Mouse (Mus musculus) forebrain, embryonic 14.5 days (tissue): ENCODE results near the gene Jagn1. TPM values are rescaled to one million over a fixed set of nuclear protein-coding genes. Genes with fewer than 3 reads are reported as not detected.
A peak's percentile ranks its signal among the peaks of the same experiment; 100 is the strongest.

Experiments used
- ATAC-seq: fragments of 200-750 bp; cut with Nextera tagmentation; 2 replicates; pipeline ENCODE4 v1.8.0; 2017; ENCODE audit warnings: mild to moderate bottlenecking, moderate library complexity
- DNase-seq: peaks from one replicate; pipeline ENCODE4 v3.0.0-alpha.2; 2015; ENCODE audit warnings: low spot score
- H3K27ac ChIP-seq: fragments of 300-500 bp; sonication (generic); 2 replicates; pipeline ENCODE4 v1.5.1; 2014; ENCODE audit warnings: low read depth, mild to moderate bottlenecking, control low read depth, low read length, moderate library complexity
- H3K27me3 ChIP-seq: fragments of 300-500 bp; sonication (generic); replicated peaks from 2 replicates; pipeline ENCODE4 v1.6.1; 2014; ENCODE audit warnings: low read length, control low read depth, mixed read lengths; ENCODE audit not compliant: control insufficient read depth, insufficient read depth
- H3K36me3 ChIP-seq: fragments of 300-500 bp; sonication (generic); 2 replicates; pipeline ENCODE4 v1.6.1; 2014; ENCODE audit warnings: low read length, control low read depth; ENCODE audit not compliant: control insufficient read depth, insufficient read depth
- H3K4me1 ChIP-seq: fragments of 300-500 bp; sonication (generic); 2 replicates; pipeline ENCODE4 v1.6.1; 2014; ENCODE audit warnings: antibody characterized with exemption, low read length, control low read depth; ENCODE audit not compliant: control insufficient read depth, insufficient read depth
- H3K4me2 ChIP-seq: fragments of 300-500 bp; sonication (generic); 2 replicates; pipeline ENCODE4 v1.6.1; 2014; ENCODE audit warnings: mild to moderate bottlenecking, control low read depth, low read length
- H3K4me3 ChIP-seq: fragments of 300-500 bp; sonication (generic); 2 replicates; pipeline ENCODE4 v1.5.1; 2014; ENCODE audit warnings: low read depth, low read length, control low read depth
- H3K9ac ChIP-seq: fragments of 300-500 bp; sonication (generic); 2 replicates; pipeline ENCODE4 v1.6.1; 2014; ENCODE audit warnings: mild to moderate bottlenecking, low read length, control low read depth, moderate library complexity
- H3K9me3 ChIP-seq: fragments of 300-500 bp; sonication (generic); replicated peaks from 2 replicates; pipeline ENCODE4 v1.6.1; 2016; ENCODE audit warnings: low read length, control low read depth, mixed read lengths; ENCODE audit not compliant: control insufficient read depth
- WGBS: fragments of 180-500 bp; shearing (Covaris S2); extraction: QIAGEN DNeasy Blood & Tissue Kit; methylation state at CpG from one replicate; pipeline ENCODE4 v1.1.7; 2014; 5-methylcytosine and 5-hydroxymethylcytosine counted together
- polyA plus RNA-seq: library from polyadenylated mRNA; unstranded; fragments of >200 nt; fragmentation: Nextera tagmentation; extraction: Ambion mirVana; gene quantifications from 2 replicates; pipeline ENCODE4 v1.2.1, GENCODE M21; 2014

Jagn1 gene
- polyA plus RNA-seq, 1 experiment from 2014 or later = 94.4 TPM

- Histone ChIP-seq H3K4me2 (no peak overlapping the region), H3K9me3 (no peaks in the 10 kb centered on the region), H3K27ac (no peak overlapping the region), H3K36me3 (no peaks in the 10 kb centered on the region), H3K9ac (no peak overlapping the region), H3K4me3 (no peak overlapping the region), H3K27me3 (no peaks in the 10 kb centered on the region), H3K4me1 (no peaks in the 10 kb centered on the region)
- ATAC-seq (no peak), DNase-seq (no peak)
- 74% methylated on average over 10 of the region's 10 CpGs for WGBS
Observed at GRCm38 (mm10) chr6:113458635-113459034, 16.3 kb downstream of the Jagn1 start.

GRCm38 (mm10) chr6:113464040-113464439 is 21.7 kb downstream of the Jagn1 start:
- Histone ChIP-seq H3K4me3 (no peak overlapping the region), H3K27me3 (no peaks in the 10 kb centered on the region), H3K4me1 (no peaks in the 10 kb centered on the region), H3K9me3 (no peaks in the 10 kb centered on the region), H3K27ac (no peak overlapping the region), H3K4me2 (no peak overlapping the region), H3K36me3 (no peaks in the 10 kb centered on the region), H3K9ac (no peak overlapping the region)
- no peak for ATAC-seq
- DNase-seq = no peak
- 66% methylated on average over 7 of the region's 7 CpGs for WGBS

GRCm38 (mm10) chr6:113465602-113466001 is 23.2 kb downstream of the Jagn1 start:
- DNase-seq (no peak), ATAC-seq (no peak)
- Histone ChIP-seq H3K9ac (no peak overlapping the region), H3K27me3 (peaks cover 9% of the 10 kb centered on the region; the same call in 1 of the 2 replicates), H3K4me3 (no peak overlapping the region), H3K27ac (no peak overlapping the region), H3K36me3 (no peaks in the 10 kb centered on the region), H3K9me3 (no peaks in the 10 kb centered on the region), H3K4me2 (no peak overlapping the region), H3K4me1 (no peaks in the 10 kb centered on the region)
- WGBS = 63% methylated on average over 5 of the region's 5 CpGs

GRCm38 (mm10) chr6:113468512-113468911 is 26.1 kb downstream of the Jagn1 start:
- Histone ChIP-seq H3K27me3 (peaks cover 14% of the 10 kb centered on the region; the same call in 1 of the 2 replicates), H3K27ac (no peak overlapping the region), H3K4me1 (no peaks in the 10 kb centered on the region), H3K4me2 (no peak overlapping the region), H3K36me3 (no peaks in the 10 kb centered on the region), H3K4me3 (no peak overlapping the region), H3K9ac (no peak overlapping the region; the same call in 1 of the 2 replicates), H3K9me3 (no peaks in the 10 kb centered on the region)
- WGBS = 69% methylated on average over 3 of the region's 3 CpGs
- ATAC-seq = 0 out of 2 replicates have a peak, but pooled peaks have one; percentile 4
- no peak for DNase-seq

- H3K27me3 ChIP-seq = peaks cover 14% of the 10 kb centered on the region; the same call in 1 of the 2 replicates
- H3K4me3 ChIP-seq = peak overlapping the region; percentile 30; the same call in 1 of the 2 replicates
- DNase-seq (peak; percentile 81), ATAC-seq (peak; percentile 79)
- H3K36me3 ChIP-seq = no peaks in the 10 kb centered on the region
- 10% methylated on average over 9 of the region's 9 CpGs for WGBS
- peak overlapping the region; percentile 40 for H3K9ac ChIP-seq
- no peaks in the 10 kb centered on the region for H3K9me3 ChIP-seq
- H3K4me1 ChIP-seq = no peaks in the 10 kb centered on the region
- H3K27ac ChIP-seq = no peak overlapping the region
- H3K4me2 ChIP-seq = peak overlapping the region; percentile 60
Observed at GRCm38 (mm10) chr6:113469021-113469420, 26.7 kb downstream of the Jagn1 start.

- peak overlapping the region; percentile 60 for H3K4me2 ChIP-seq
- no peaks in the 10 kb centered on the region for H3K36me3 ChIP-seq
- 1% methylated on average over 31 of the region's 31 CpGs for WGBS
- H3K4me1 ChIP-seq = no peaks in the 10 kb centered on the region
- H3K4me3 ChIP-seq = peak overlapping the region; percentile 30
- H3K27ac ChIP-seq = no peak overlapping the region
- peak overlapping the region; percentile 40 for H3K9ac ChIP-seq
- DNase-seq = peak; percentile 65
- peak; percentile 74 for ATAC-seq
- no peaks in the 10 kb centered on the region for H3K9me3 ChIP-seq
- H3K27me3 ChIP-seq = peaks cover 14% of the 10 kb centered on the region; the same call in 1 of the 2 replicates
Observed at GRCm38 (mm10) chr6:113469432-113469831, 27.1 kb downstream of the Jagn1 start.

- Histone ChIP-seq H3K4me2 (no peak within 1 kb of the TSS), H3K27ac (no peak within 1 kb of the TSS; the same call in 1 of the 2 replicates), H3K9ac (no peak within 1 kb of the TSS; the same call in 1 of the 2 replicates), H3K27me3 (peaks cover 14% of the 10 kb centered on the region; the same call in 1 of the 2 replicates), H3K4me3 (no peak within 1 kb of the TSS), H3K9me3 (no peaks in the 10 kb centered on the region), H3K36me3 (no peaks in the 10 kb centered on the region), H3K4me1 (no peaks in the 10 kb centered on the region)
- WGBS = 24% methylated on average over 12 of the region's 12 CpGs
- ATAC-seq = no peak
- DNase-seq = no peak
Observed at GRCm38 (mm10) chr6:113471297-113471936, 29.0 kb downstream of the Jagn1 start, which contains the start of gene Il17rc. Gene Il17rc (plus strand): TSS chr6:113471427.

- no peaks in the 10 kb centered on the region for H3K4me1 ChIP-seq
- WGBS = 66% methylated on average over 10 of the region's 10 CpGs
- no peak overlapping the region for H3K4me2 ChIP-seq
- H3K9ac ChIP-seq = no peak overlapping the region
- H3K36me3 ChIP-seq = no peaks in the 10 kb centered on the region
- H3K27me3 ChIP-seq = peaks cover 14% of the 10 kb centered on the region; the same call in 1 of the 2 replicates
- ATAC-seq (no peak), DNase-seq (no peak)
- no peaks in the 10 kb centered on the region for H3K9me3 ChIP-seq
- no peak overlapping the region for H3K27ac ChIP-seq
- no peak overlapping the region for H3K4me3 ChIP-seq
Observed at GRCm38 (mm10) chr6:113472061-113472460, 29.7 kb downstream of the Jagn1 start.

GRCm38 (mm10) chr6:113473246-113473645 is 30.9 kb downstream of the Jagn1 start:
- Histone ChIP-seq H3K27me3 (peaks cover 14% of the 10 kb centered on the region; the same call in 1 of the 2 replicates), H3K4me3 (no peak overlapping the region), H3K36me3 (no peaks in the 10 kb centered on the region), H3K27ac (no peak overlapping the region), H3K9me3 (no peaks in the 10 kb centered on the region), H3K4me1 (no peaks in the 10 kb centered on the region), H3K9ac (no peak overlapping the region), H3K4me2 (no peak overlapping the region)
- no peak for ATAC-seq
- WGBS = 84% methylated on average over 2 of the region's 2 CpGs
- DNase-seq = no peak
